Comparison of ENCODE assay signal across 17 mouse cellular contexts in genomic region chr5:119386821-119387220, GRCm38 (mm10).
DNase-seq lines count a peak whose midpoint lies in the region.
"Had no signal": no experiment of that assay in that cellular context is flagged by ENCODE, and none has a peak within 500 bp of the region (broad histone marks: within the 10 kb centered on the region; RNA-seq: fewer than 3 reads in every experiment).

No protein-coding gene starts in this region.

- DNase-seq in adrenal gland, adult (ENCODE audit: inconsistent age in 2 of 2, low spot score in 1 of 2) = peak; percentile 64 to 72
- no peak for DNase-seq in adrenal gland, postnatal 4 days (ENCODE audit: low spot score in 2 of 2)
- peak; percentile 12 for DNase-seq in ES-CJ7 (ENCODE audit: low read depth, low spot score)
- peak; percentile 30 for DNase-seq in adrenal gland, adult 8-10 months
- peak; percentile 41 for DNase-seq in adrenal gland, postnatal 25 days
- DNase-seq in frontal cortex, postnatal 36 days (ENCODE audit: low spot score in 2 of 2) = no peak
- no peak for DNase-seq in lung, postnatal 10 days
- no peak for DNase-seq in kidney, postnatal 4 days
- DNase-seq: cerebellum, adult 11 months; cerebellum, adult 2 months; cerebellum, adult 9-11 months; cerebellum, postnatal 25 days; gastrocnemius, postnatal 10 days; gastrocnemius, postnatal 36 days; heart, adult 2 months; heart, postnatal 14 days; heart, postnatal 4 days had no signal

Comparison
In these comparisons a context has a peak if more than half of its experiments do, and no peak if none do; other contexts are left out.
1. DNase-seq: peak in adrenal gland, adult (2 of 2), ES-CJ7 (single experiment), adrenal gland, adult 8-10 months (single experiment) and adrenal gland, postnatal 25 days (single experiment); none in adrenal gland, postnatal 4 days (0 of 2), frontal cortex, postnatal 36 days (0 of 2), lung, postnatal 10 days (single experiment) and kidney, postnatal 4 days (0 of 2).